Mouse (Mus musculus) cerebellum, adult 9-11 months (tissue): ENCODE results near the gene Hcn3.

Experiments
- DNase-seq: peaks from one replicate; pipeline ENCODE4 v3.0.0; 2022

Gene Hcn3

GRCm38 (mm10) chr3:89159616-89160344 lies at the start of gene Hcn3:
TSS of gene Hcn3 (minus strand) at chr3:89160196.
- DNase-seq: peak; percentile 65

- peak; percentile 16 for DNase-seq
Measured at GRCm38 (mm10) chr3:89209731-89210130, 49.7 kb upstream of the Hcn3 start.

- no peak for DNase-seq
Measured at GRCm38 (mm10) chr3:89208736-89209135, 48.7 kb upstream of the Hcn3 start.

GRCm38 (mm10) chr3:89208075-89208657 lies 48.2 kb upstream of the Hcn3 start:
- peak; percentile 28 for DNase-seq

GRCm38 (mm10) chr3:89206695-89207094 lies 46.7 kb upstream of the Hcn3 start:
- no peak for DNase-seq

GRCm38 (mm10) chr3:89206079-89206478 lies 46.1 kb upstream of the Hcn3 start:
- peak; percentile 19 for DNase-seq

GRCm38 (mm10) chr3:89203142-89203514 lies 43.1 kb upstream of the Hcn3 start:
- DNase-seq: no peak

GRCm38 (mm10) chr3:89202253-89203141 lies 42.5 kb upstream of the Hcn3 start, which contains the start of gene Gba:
TSS of gene Gba (plus strand) at chr3:89202928.
- peak; percentile 87 for DNase-seq

- no peak for DNase-seq
Measured at GRCm38 (mm10) chr3:89199839-89200238, 39.8 kb upstream of the Hcn3 start.

- peak; percentile 85 for DNase-seq
Measured at GRCm38 (mm10) chr3:89195979-89196877, 36.2 kb upstream of the Hcn3 start.

- no peak for DNase-seq
Measured at GRCm38 (mm10) chr3:89193853-89194252, 33.9 kb upstream of the Hcn3 start.

GRCm38 (mm10) chr3:89193351-89193750 lies 33.4 kb upstream of the Hcn3 start:
- DNase-seq: no peak

- no peak for DNase-seq
Measured at GRCm38 (mm10) chr3:89190436-89190835, 30.4 kb upstream of the Hcn3 start.

- DNase-seq: no peak
Measured at GRCm38 (mm10) chr3:89188478-89188875, 28.5 kb upstream of the Hcn3 start.

- DNase-seq: peak; percentile 19
Measured at GRCm38 (mm10) chr3:89187690-89188477, 27.9 kb upstream of the Hcn3 start.

- peak; percentile 42 for DNase-seq
Measured at GRCm38 (mm10) chr3:89187197-89187596, 27.2 kb upstream of the Hcn3 start.

- peak; percentile 64 for DNase-seq
Measured at GRCm38 (mm10) chr3:89183959-89184315, 23.9 kb upstream of the Hcn3 start.

GRCm38 (mm10) chr3:89183058-89183958 lies 23.3 kb upstream of the Hcn3 start, which contains the start of gene Fam189b:
TSS of gene Fam189b (plus strand) at chr3:89183143.
- DNase-seq: peak; percentile 94

- DNase-seq: no peak
Measured at GRCm38 (mm10) chr3:89182531-89183057, 22.6 kb upstream of the Hcn3 start.
